Mouse (Mus musculus): Measurements from ENCODE around the gene Mllt11. TPM values are rescaled to one million over a fixed set of nuclear protein-coding genes. Genes with fewer than 3 reads are reported as not detected.

The Mllt11 gene
- 100 to 1,000 TPM; 668 to 674 TPM for total RNA-seq (2021)

GRCm38 (mm10) chr3:95231298-95232221 lies at the start of gene Mllt11:
Mllt11 (minus strand) TSS chr3:95232171.
- DNase-seq: no peak
- intact Hi-C loops (cut with DNase I): no loop called here

GRCm38 (mm10) chr3:95281216-95282126 lies 49.5 kb upstream of the Mllt11 start, which contains the start of the genes Mindy1 and Prune1:
Mindy1 (plus strand) TSS chr3:95281345.
Prune1 (minus strand) TSS chr3:95282076.
- intact Hi-C loops (cut with DNase I): loop anchor here (5.0 kb wide), 1 partner anchor 54 kb away; the partner anchor contains the start of gene Cdc42se1
- peak; percentile 99 for DNase-seq

- intact Hi-C loops (cut with DNase I): loop anchor here (5.0 kb wide), 1 partner anchor 53 kb away; the partner anchor contains the start of gene Cdc42se1
- no peak for DNase-seq
These were observed 48.8 kb upstream of the Mllt11 start for GRCm38 (mm10) chr3:95280747-95281146.

GRCm38 (mm10) chr3:95277149-95277551 lies 45.2 kb upstream of the Mllt11 start:
- intact Hi-C loops (cut with DNase I): no loop called here
- DNase-seq: no peak

GRCm38 (mm10) chr3:95276428-95276934 lies 44.5 kb upstream of the Mllt11 start:
- intact Hi-C loops (cut with DNase I): no loop called here
- no peak for DNase-seq

GRCm38 (mm10) chr3:95275161-95275560 lies 43.2 kb upstream of the Mllt11 start:
- intact Hi-C loops (cut with DNase I): no loop called here
- DNase-seq: no peak

GRCm38 (mm10) chr3:95274453-95274852 lies 42.5 kb upstream of the Mllt11 start:
- no peak for DNase-seq
- intact Hi-C loops (cut with DNase I): no loop called here

- intact Hi-C loops (cut with DNase I): no loop called here
- peak; percentile 52 for DNase-seq
These were observed 41.5 kb upstream of the Mllt11 start for GRCm38 (mm10) chr3:95273471-95273870.

- intact Hi-C loops (cut with DNase I): no loop called here
- no peak for DNase-seq
These were observed 38.9 kb upstream of the Mllt11 start for GRCm38 (mm10) chr3:95270766-95271364.

- no peak for DNase-seq
- intact Hi-C loops (cut with DNase I): loop anchor here (10.0 kb wide), 1 partner anchor 125 kb away; the partner anchor contains the start of gene Tnfaip8l2
These were observed 37.8 kb upstream of the Mllt11 start for GRCm38 (mm10) chr3:95269789-95270188.

GRCm38 (mm10) chr3:95267855-95268254 lies 35.9 kb upstream of the Mllt11 start:
- intact Hi-C loops (cut with DNase I): loop anchor here (10.0 kb wide), 1 partner anchor 123 kb away; the partner anchor contains the start of gene Tnfaip8l2
- DNase-seq: no peak

- intact Hi-C loops (cut with DNase I): loop anchor here (10.0 kb wide), 1 partner anchor 121 kb away; the partner anchor contains the start of gene Tnfaip8l2
- DNase-seq: no peak
These were observed 34.1 kb upstream of the Mllt11 start for GRCm38 (mm10) chr3:95266052-95266451.

- DNase-seq: no peak
- intact Hi-C loops (cut with DNase I): loop anchor here (10.0 kb wide), 1 partner anchor 120 kb away; the partner anchor contains the start of gene Tnfaip8l2
These were observed 32.8 kb upstream of the Mllt11 start for GRCm38 (mm10) chr3:95264724-95265123.

GRCm38 (mm10) chr3:95263089-95263739 lies 31.2 kb upstream of the Mllt11 start:
- DNase-seq: peak; percentile 69
- intact Hi-C loops (cut with DNase I): loop anchor here (10.0 kb wide), 1 partner anchor 118 kb away; the partner anchor contains the start of gene Tnfaip8l2

GRCm38 (mm10) chr3:95261975-95262374 lies 30.0 kb upstream of the Mllt11 start:
- DNase-seq: no peak
- intact Hi-C loops (cut with DNase I): loop anchor here (10.0 kb wide), 1 partner anchor 117 kb away; the partner anchor contains the start of gene Tnfaip8l2

- intact Hi-C loops (cut with DNase I): no loop called here
- DNase-seq: no peak
These were observed 25.0 kb upstream of the Mllt11 start for GRCm38 (mm10) chr3:95256931-95257330.

- intact Hi-C loops (cut with DNase I): no loop called here
- no peak for DNase-seq
These were observed 18.9 kb upstream of the Mllt11 start, which contains the start of gene Bnipl for GRCm38 (mm10) chr3:95250783-95251424. Bnipl (minus strand) TSS chr3:95251193.

- no peak for DNase-seq
- intact Hi-C loops (cut with DNase I): no loop called here
These were observed 18.4 kb upstream of the Mllt11 start for GRCm38 (mm10) chr3:95250361-95250760.
